Mouse (Mus musculus) yolk sac, embryonic 10.5 days (tissue): ENCODE results near the gene Mus81.
"Not testable (repeated sequence)": the region's sequence is repeated elsewhere in the genome, so short reads cannot be mapped to it uniquely, and the experiment has no call there.

ENCODE experiments used
- DNase-seq: peaks from one replicate; pipeline ENCODE4 v3.0.0-alpha.2; 2017; ENCODE audit warnings: low spot score

Gene Mus81

DNA sequence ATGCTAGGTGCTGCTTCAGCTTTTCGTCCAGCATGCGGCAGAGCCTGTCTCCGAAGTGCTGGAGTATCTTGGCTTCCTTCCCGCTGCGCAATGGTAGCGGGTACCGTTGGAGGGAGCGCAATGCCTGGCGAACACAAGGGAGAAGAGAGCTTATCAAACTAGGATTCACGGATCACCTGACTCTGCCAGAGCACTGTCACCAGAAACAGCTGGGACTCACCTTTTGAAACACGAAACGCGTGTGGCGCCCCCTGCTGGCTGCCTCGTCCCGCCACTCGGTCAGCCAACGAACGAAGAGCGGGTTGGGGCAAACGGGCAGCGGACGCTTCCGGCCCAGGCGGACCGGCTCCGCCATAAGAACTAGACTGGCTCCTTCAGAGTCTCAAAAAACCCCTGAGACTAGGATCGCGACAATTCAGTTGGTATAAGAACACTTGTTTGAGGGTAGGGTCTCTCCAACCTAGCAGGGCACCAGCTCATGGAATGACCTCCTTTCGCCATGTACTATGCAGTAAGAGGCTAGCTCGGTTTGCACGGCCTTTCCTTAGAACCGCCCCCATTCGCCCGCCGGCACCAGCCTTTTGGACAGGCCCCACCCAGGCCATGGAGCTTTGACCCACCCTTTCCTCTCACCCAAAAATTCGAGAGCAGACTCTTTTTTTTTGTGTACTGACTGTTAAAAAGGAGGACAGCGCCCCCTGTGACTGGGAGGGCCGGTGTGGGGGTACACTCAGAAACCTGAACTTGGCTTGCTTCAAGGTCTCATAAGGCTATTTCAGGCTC, at the start of gene Mus81:
TSS of gene Mus81 (minus strand) at position 635 of the 783 bp plus-strand sequence.
- DNase-seq = peak; percentile 97

DNA sequence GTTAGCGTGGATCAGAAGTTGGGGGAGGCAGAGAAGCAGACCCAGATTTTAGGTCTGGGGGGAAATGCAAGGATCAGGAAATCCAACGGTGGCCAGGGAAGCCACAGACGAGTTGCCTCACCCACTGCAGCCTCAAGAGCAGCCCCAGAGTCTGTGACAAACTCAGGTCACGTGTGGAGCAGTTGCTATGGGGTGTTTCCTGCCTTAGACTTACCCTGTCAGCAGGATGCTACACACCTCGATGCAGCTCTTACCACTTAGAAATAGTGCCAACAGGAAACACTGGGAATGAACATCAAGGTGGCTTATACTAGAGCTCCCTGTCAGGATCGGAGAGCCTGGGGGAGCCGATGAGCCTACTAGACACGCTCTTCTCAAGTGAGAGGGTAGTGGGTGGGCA, 44.3 kb upstream of the Mus81 start:
- DNase-seq = no peak

DNA sequence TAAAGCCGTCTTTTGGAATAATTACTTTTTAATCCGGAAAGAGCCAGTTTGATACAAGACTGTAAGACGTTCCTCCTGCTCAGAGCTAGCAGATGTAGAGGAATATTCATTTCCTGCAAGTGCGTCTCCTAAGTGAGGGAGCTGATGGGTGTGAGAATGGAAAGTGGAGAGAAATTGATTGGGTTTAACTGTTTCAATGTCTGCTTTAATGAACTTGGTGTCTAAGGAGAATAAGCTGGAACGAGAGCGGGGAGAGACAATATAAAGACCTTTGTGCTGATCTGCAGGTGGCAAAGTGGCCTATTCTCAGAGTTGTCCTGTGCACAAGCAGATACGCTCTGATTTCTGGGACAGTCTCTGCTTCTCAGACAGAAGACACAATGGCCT, 41.9 kb upstream of the Mus81 start:
- DNase-seq = no peak

DNA sequence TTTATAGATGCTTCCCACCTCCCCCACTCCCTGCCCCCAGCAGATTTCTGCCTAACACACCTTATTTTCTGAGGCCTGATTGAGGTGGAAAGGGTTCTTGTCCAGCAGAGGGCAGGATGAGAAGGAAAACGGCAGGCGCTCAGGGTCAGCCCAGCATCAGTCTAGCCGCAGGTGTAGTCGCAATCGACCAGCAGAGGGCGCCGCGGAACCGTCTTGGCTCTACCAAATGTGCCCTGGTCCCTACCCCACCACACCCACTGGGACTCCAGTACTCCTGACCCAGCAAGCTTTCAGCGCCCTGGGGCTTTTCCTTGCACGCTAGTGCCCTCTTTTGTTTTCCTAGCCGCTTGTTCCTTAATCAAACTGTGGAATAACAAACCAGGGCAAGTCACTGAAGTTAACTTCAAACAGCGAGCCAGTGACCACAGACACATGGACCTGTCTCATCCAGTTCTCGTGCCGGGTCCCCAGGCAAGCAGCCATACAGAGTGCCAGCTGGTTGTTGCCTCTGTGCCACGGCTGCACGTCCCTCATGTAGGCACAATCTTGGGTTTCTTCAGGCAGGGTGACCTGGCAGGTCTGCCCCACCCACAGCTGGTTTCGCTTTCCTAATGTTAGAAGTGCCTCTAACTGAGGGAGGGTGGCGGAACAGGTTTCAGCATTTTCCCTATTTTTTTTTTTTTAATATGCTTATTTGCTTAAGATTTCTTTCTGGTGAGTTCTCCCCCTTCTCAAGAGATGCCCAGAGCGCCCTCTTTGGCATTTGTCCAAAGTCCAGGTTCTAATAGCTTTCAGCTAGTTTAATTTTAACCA, 41.3 kb upstream of the Mus81 start:
- DNase-seq = peak; percentile 91

DNA sequence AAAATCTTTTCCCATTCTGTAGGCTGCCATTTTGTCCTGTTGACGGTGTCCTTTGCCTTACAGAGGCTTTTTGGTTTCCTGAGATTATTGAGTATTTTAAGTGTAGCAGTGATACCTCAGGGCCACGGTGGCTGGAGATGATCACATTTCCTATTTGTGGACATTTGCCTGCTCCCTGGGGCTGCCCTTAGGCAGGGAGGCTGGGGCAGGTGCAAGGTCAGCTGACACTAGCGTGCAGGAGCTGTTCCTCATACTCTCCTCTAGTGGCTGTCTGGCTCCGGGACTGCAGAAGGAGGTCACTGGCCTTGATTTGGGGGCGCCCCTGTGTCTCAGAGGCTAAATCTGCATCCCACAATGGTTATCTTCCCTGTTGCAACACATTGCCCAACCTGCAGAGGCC, 37.0 kb upstream of the Mus81 start:
- DNase-seq = no peak

DNA sequence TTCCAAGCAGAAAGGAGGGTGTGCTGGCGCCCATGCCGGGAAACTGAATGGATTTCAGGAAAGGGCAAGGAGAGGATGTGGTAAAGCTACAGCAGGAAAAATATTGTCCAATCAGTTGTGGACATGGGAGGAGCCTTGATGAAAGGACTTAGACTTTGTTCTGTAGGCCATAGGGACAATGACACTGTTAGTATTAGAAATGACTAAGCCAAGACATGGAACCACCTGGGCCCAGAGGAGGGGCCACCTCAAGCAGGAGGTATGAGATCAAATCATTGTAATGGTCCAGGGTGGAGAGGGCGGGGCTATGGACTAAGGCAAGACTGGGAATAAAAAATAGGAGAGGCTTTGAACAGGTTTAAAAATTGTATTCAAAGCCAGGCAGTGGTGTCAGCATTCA, 30.5 kb upstream of the Mus81 start:
- no peak for DNase-seq

DNA sequence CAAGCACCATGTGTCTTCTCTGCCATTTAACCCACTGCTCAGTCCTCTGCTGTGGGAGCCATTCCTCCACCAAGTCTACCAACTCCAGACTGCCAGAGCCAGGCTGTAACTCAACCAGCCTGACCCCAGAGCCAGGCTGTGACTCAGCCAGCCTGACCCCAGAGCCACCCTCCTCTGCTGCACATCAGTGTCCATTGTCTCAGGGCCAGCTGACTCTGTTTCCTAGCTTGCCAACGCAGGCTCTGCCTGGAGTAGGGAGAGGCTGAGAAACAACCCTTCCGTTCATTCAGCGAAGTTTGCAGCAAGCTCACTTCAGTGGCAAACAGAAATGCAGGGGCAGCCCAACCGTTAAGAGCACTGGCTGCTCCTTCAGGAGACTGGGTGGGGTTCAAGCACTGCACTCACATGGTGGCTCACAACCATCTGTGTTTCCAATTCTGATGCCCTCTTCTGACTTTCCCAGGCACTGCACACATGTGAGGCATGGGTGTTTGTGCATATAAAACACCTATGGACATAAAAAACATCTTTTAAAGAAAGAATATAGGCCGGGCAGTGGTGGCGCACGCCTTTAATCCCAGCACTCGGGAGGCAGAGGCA, 28.8 kb upstream of the Mus81 start:
- DNase-seq = no peak

DNA sequence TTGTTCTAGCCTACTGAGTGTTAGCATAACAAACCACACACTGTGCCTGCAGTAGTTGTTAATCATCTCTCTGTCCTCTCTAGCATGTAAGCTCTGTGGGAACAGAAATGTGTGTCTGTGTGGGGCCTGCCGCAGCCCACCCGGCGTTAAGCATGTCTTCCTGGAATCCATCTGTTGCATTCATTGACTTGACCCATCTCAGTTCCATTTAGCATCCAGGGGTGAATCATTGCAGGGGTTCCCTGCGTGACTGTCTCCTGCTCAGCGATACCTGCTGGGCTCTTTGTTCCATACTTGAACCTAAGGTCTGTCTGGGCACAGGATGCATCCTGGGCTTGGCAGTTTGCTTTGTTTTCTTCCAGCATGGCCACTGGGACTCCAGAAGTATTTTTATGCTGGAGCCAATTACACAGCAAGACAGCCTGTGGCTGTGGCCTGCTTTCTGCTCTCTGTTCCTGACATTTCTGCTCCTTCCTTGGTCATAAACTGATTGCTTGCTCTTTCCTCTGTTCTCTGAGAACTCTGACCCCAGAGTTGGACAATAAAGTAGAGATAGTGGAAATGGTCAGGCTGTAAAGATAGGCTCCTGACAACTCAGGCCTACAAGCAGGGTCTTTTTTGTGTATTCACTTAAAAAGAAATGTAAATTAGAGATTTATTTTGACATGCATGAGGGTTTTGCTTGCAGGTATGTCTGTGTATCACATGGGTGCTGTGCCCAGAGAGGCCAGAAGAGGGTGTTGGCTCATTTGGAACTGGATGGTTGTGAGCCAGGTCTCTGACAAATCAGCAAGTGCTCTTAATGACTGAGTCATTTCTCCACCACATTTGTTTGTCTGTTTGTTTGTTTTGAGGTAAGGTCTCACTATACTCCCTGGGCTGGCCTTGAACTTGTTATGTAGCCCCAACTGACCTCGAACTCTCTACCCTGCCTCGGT, 27.9 kb upstream of the Mus81 start:
- DNase-seq = no peak

DNA sequence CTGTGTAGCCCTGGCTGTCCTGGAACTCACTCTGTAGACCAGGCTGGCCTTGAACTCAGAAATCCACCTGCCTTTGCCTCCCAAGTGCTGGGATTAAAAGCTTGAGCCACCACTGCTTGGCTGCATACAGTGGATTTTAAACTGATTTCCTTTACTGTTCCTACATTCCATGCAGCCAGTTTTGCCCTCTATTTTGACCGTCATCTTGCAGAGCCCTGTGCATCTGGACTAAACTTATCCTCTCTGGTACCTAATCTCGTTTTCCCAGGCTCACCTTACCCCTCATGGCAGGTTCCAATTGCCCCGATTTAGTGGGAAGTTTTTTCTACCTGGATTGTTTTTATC, 24.8 kb upstream of the Mus81 start:
- no peak for DNase-seq

DNA sequence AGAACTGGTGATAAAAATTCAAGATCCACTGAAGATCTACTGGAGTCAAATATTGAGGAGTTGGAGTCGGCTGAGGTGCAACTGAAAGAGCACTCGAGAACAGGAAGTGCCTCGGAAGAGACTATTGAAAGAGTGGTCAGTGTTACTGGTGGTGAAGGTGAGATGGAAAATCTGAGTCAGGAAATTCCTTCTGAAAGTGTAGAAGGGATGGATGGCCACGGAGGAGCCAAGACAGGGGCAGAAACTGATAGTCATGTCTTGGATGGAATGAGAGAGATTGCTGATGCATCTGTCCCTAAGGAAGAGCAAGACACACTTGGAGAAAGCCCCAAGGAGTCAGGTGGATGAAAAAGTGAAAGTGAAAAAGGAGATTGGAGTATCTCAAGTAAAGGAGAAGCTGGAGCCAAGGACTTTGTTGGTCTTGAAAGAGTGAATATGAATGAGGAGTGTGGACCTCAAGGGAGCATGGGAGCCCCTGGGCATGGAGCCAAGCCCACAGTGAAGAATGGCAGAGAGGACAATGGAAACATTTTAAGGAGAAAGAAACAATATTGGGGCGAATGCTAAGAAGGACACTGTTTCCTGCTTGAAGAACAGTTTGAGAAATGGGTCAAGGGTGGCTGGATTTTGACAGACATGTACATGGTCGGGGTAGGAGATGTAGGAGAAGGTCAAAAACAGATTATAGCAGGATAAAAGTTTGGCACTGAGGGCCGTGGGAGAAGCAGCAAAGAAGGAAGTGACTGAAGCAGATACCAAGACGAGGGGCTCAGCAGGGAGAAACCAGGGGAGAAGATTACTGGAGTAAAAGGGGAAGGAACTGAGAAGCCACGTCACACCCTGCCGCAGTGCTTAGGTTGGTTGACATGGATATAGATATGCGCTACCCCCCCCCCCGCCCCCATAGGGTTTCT, 24.1 kb upstream of the Mus81 start:
- DNase-seq = no peak

DNA sequence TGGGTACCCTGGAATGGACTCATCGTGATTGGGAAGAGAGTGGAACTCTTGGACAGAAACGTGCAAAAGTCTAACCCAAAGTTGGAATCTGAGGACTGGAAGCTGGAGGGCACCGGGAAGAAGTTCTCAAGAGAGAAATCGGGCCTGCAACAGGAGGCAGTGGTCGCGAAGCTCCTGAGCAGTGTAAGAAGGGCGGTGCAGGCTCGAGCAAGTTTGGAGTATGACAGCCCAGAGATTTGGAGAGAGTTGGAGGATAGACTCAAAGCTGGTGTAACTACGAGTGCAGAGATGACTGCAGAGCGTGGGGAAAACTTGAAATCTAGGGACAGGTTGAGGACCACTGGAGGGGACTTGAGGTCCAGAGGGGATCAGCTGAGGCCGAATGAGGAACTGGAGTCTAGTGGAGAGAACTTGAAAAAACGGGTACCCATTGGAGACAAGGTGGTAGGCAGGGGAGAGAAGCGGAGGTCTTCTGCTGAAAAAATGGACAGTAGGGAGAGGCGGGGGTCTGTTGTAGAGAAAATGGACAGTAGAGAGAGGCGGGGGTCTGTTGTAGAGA, 23.0 kb upstream of the Mus81 start:
- no peak for DNase-seq

DNA sequence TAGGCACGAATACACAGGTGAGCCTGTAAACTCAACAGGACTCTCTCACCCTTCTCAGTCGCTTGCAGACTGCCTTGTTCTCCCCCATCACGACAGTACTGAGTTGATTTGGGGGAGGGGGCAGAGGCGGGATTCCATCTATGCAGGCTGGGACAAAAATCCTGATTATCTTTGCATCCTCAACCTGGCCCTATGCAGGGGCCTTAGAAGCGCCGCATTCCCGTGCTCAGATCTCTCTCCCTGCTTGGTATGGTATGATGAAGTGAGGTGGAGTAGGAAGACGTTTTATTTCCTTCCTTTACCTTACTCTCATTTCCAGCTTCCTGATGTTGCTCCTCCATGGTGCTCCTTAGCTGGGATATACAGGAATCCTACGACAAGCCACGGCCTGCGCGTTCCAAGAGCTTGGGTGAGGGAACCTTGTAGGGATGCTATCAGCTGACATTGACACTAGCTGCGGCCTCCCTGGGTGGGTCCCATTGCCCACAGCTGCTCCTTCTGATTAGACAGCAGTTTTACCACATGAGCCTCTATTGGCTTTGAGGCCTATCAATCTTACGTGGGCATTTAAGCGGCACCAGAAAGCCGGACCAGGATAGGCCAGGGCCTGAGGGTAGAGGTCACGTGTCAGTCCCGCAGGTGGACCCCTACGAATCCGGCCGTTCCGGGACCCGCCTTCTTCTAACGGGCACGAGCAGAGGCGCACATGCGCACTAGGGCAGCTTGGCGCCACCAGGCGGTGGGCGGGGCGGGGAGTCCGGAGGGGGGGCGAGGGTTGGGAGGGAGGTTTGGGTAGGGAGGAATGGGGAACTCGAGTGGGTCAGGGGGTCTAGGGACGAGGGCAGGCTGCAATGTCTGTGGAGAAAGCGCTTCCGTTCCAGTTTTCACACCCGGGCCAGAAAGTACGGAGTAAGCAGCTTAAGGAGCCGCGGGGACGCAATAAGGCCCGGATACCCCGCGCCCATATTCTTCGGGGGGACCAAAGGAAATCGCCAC, 22.1 kb upstream of the Mus81 start, which contains the start of gene Snx32:
TSS of gene Snx32 (minus strand) at position 508 of the 996 bp plus-strand sequence.
- peak; percentile 96 for DNase-seq

DNA sequence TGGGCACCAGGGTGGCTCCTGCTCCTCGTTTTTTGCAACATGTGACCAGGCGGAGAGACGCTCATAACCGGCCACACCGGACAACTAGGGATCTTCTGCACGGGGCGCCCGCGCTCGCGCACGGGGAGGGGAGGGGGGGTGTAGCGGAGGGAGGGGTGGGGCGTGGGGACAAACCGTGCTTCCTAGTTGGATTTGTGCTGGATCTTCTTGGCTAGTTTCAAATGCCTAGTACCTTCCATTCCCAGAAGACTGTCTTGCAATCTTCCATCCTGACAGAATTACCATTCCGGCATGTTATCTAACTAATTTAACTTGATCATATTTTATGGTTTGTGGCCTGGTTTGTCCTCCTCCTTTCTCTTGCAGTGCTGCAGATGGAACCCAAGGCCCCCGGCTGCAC, 15.5 kb upstream of the Mus81 start, which contains the start of gene 1700020D05Rik:
TSS of gene 1700020D05Rik (minus strand) at position 101 of the 400 bp plus-strand sequence.
- DNase-seq = no peak

DNA sequence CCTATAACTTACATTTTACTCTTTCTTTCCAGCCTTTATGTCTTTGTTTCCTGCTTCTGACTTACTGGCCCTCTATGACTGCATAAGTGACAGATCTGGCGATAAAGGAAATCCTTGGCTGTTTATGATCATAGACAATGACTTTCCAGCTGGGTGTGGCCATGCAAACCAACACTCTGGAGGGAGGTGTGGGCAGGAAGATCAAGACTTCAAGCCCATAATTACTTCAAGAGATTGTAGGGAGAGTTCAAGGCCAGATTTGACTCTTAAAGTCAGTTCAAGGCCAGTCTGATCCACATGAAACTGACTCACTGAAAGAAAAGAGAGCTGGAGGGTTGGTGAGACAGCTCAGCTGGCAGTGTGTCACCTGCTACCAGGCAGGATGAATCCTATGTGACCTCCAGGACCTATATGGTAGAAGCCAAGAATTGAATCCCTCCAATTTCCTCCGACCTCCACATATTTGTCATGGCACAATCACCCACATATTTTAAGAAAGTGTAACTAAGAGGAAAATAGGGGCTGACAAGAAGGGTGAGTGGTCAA, 12.2 kb upstream of the Mus81 start:
- DNase-seq = no peak

DNA sequence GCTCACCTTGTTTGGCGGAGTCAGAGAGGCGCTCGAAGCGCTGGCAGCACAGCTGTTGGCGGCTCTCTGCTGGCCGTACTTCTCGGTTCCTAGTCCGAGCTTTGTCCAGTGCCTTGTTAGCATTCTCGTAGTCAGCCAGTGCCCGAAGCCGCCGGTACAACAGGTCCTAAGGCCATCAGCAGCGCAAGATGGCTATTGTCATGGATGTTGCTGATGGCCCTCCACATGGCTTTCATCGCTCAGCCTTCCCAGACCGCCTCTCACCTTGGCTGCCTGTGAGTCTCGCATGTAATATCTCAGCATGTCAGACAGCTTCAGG, 7.8 kb upstream of the Mus81 start:
- DNase-seq = no peak

DNA sequence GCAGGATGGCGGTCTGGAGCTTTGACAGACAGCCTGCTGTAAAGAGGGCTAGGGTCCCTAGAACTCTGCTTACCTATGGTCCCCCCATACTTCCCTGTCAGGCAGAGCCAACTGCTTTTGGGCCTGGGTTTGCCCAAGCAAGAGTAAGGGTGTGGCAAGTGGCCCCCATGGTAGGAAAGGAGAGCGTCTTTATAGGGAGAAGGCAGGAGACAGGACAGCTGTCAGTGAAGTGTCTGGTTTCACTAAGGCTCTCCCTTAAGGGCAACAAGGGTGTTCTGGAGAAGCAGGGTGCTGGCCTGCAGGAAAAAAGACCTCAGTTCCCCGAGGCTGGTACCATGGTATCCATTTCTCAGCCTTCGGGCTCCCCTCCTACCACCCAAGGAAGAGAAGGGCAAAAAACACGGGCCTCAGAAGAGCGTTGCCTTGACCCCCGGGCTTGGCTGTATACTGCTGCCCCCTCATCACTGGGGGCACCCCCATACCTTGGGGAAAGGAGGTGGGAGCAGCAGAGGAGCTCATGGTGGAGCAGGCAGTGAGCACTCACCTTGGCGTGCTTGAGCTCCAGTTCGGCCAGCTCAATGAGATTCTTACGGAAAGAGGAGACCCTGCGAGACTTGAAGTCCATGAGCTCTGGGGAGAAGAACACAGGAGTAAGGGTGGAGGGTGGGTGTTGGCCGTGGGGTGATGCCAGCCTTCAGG, 7.3 kb upstream of the Mus81 start:
- no peak for DNase-seq

DNA sequence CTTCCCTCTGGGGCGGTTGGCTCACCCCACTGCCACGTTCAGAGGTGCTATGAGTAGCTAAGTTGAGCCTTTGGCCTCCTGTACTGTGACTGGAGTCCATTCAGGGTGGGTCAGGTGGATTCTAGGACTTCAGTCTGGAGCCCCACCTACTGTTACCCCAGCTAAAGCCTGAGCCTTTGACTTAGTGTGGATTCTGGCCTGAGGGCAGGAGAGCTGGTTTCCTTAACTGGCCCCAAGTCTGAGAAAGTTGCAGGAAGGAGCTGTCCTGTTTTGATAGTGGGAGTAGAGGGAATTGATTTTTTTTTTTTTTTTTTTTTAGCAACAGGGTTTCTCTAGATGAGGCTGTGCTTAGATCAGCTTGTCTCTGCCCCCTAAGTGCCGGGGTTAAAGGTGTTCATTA, 6.1 kb upstream of the Mus81 start:
- no peak for DNase-seq

DNA sequence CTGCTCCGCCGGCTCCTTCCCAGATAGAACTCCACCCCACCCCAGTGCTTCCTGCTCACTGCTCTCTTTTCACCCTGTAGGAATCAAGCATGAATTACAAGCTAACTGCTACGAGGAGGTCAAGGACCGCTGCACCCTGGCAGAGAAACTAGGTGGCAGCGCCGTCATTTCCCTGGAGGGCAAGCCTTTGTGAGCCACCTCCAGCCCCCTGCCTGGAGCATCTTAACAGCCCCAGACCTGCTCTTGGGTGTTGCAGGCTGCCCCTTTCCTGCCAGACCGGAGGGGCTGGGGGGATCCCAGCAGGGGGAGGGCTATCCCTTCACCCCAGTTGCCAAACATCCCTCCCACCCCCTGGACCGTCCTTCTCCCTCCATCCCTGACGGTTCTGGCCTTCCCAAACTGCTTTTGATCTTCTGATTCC, 5.1 kb upstream of the Mus81 start:
- DNase-seq = not testable (repeated sequence)
